Mouse (Mus musculus): ENCODE results near the gene Ern1. TPM values are rescaled to one million over a fixed set of nuclear protein-coding genes. Genes with fewer than 3 reads are reported as not detected.
"Not testable (repeated sequence)": the region's sequence is repeated elsewhere in the genome, so short reads cannot be mapped to it uniquely, and the experiment has no call there.

Gene Ern1
- total RNA-seq, 1 experiment: 7.4 TPM

- peaks cover 6% of the 10 kb centered on the region for H3K36me3 ChIP-seq (ENCODE audit: control insufficient read depth, insufficient read depth, low read length, poor library complexity, severe bottlenecking)
- peaks cover 2 to 10% of the 10 kb centered on the region in 2 experiments; a peak in 3 of 4 replicates for H3K4me1 ChIP-seq (ENCODE audit: control insufficient read depth in 2 of 2, insufficient read depth in 2 of 2, low read length in 2 of 2, poor library complexity in 1 of 2)
- DNase-seq (ENCODE audit: low read depth, low spot score): no peak
- H3K4me3 ChIP-seq (ENCODE audit: insufficient read depth in 1 of 2, low read depth in 1 of 2, low read length in 2 of 2, poor library complexity in 1 of 2, severe bottlenecking in 1 of 2): peak overlapping the region; percentile 75 to 99
- TF ChIP-seq CHD2 (IDR thresholded peaks at IDR 0.05; ENCODE audit: low read depth, low read length) (peak; percentile 49; the same call in 1 of the 2 replicates), HCFC1 (IDR thresholded peaks at IDR 0.05; ENCODE audit: borderline replicate concordance, insufficient read depth, low read length) (no peak)
- H3K9ac ChIP-seq (ENCODE audit: insufficient read depth, low read depth, low read length, poor library complexity, severe bottlenecking): peak overlapping the region; percentile 100
- in situ Hi-C loops (cut with MboI; ENCODE audit: low sequenced_read_pairs in 2 of 2, unreplicated experiment in 2 of 2): loop anchor here in 1 of 2 experiments (25.0 kb wide), 1 partner anchor 236 kb away; no protein-coding TSS in a partner anchor
- peak overlapping the region; percentile 97 for H3K27ac ChIP-seq (ENCODE audit: insufficient read depth, low read depth, low read length, poor library complexity, severe bottlenecking)
- H3K9me3 ChIP-seq (ENCODE audit: control insufficient read depth, insufficient read depth, low read depth, low read length): no peaks in the 10 kb centered on the region
Measured at GRCm38 (mm10) chr11:106501308-106502158, 13.9 kb upstream of the Ern1 start.

GRCm38 (mm10) chr11:106500393-106501307, 13.0 kb upstream of the Ern1 start:
- no peaks in the 10 kb centered on the region for H3K9me3 ChIP-seq (ENCODE audit: control insufficient read depth, insufficient read depth, low read depth, low read length)
- H3K36me3 ChIP-seq (ENCODE audit: control insufficient read depth, insufficient read depth, low read length, poor library complexity, severe bottlenecking): peaks cover 6% of the 10 kb centered on the region
- TF ChIP-seq HCFC1 (IDR thresholded peaks at IDR 0.05; ENCODE audit: borderline replicate concordance, insufficient read depth, low read length) (peak; percentile 60; the same call in 1 of the 2 replicates), CHD2 (IDR thresholded peaks at IDR 0.05; ENCODE audit: low read depth, low read length) (peak; percentile 79; the same call in 1 of the 2 replicates), MAFK (IDR thresholded peaks at IDR 0.05; ENCODE audit: insufficient read depth, low read depth, low read length) (no peak), ZC3H11A (IDR thresholded peaks at IDR 0.05; ENCODE audit: borderline replicate concordance, low read depth, low read length) (no peak), ZNF384 (IDR thresholded peaks at IDR 0.05; ENCODE audit: low read depth, low read length) (no peak)
- peak overlapping the region; percentile 100 for H3K9ac ChIP-seq (ENCODE audit: insufficient read depth, low read depth, low read length, poor library complexity, severe bottlenecking)
- H3K27ac ChIP-seq (ENCODE audit: insufficient read depth, low read depth, low read length, poor library complexity, severe bottlenecking): peak overlapping the region; percentile 97
- peaks cover 2 to 10% of the 10 kb centered on the region in 2 experiments; a peak in 3 of 4 replicates for H3K4me1 ChIP-seq (ENCODE audit: control insufficient read depth in 2 of 2, insufficient read depth in 2 of 2, low read length in 2 of 2, poor library complexity in 1 of 2)
- in situ Hi-C loops (cut with MboI; ENCODE audit: low sequenced_read_pairs in 2 of 2, unreplicated experiment in 2 of 2): loop anchor here in 1 of 2 experiments (25.0 kb wide), 1 partner anchor 237 kb away; no protein-coding TSS in a partner anchor
- peak; percentile 94 for DNase-seq (ENCODE audit: low read depth, low spot score)
- peak overlapping the region; percentile 75 to 99 for H3K4me3 ChIP-seq (ENCODE audit: insufficient read depth in 1 of 2, low read depth in 1 of 2, low read length in 2 of 2, poor library complexity in 1 of 2, severe bottlenecking in 1 of 2)

- Histone ChIP-seq H3K9me3 (ENCODE audit: control insufficient read depth, insufficient read depth, low read depth, low read length) (no peaks in the 10 kb centered on the region), H3K4me1 (ENCODE audit: control insufficient read depth in 2 of 2, insufficient read depth in 2 of 2, low read length in 2 of 2, poor library complexity in 1 of 2) (peaks cover 2 to 10% of the 10 kb centered on the region in 2 experiments; a peak in 3 of 4 replicates), H3K27ac (ENCODE audit: insufficient read depth, low read depth, low read length, poor library complexity, severe bottlenecking) (no peak overlapping the region), H3K36me3 (ENCODE audit: control insufficient read depth, insufficient read depth, low read length, poor library complexity, severe bottlenecking) (peaks cover 6% of the 10 kb centered on the region), H3K9ac (ENCODE audit: insufficient read depth, low read depth, low read length, poor library complexity, severe bottlenecking) (peak overlapping the region; percentile 15), H3K4me3 (ENCODE audit: insufficient read depth in 1 of 2, low read depth in 1 of 2, low read length in 2 of 2, poor library complexity in 1 of 2, severe bottlenecking in 1 of 2) (no peak overlapping the region)
- in situ Hi-C loops (cut with MboI; ENCODE audit: low sequenced_read_pairs in 2 of 2, unreplicated experiment in 2 of 2): no loop called here
- no peak for DNase-seq (ENCODE audit: low read depth, low spot score)
- TF ChIP-seq ZNF384 (IDR thresholded peaks at IDR 0.05; ENCODE audit: low read depth, low read length) (no peak), CHD2 (IDR thresholded peaks at IDR 0.05; ENCODE audit: low read depth, low read length) (no peak), HCFC1 (IDR thresholded peaks at IDR 0.05; ENCODE audit: borderline replicate concordance, insufficient read depth, low read length) (no peak)
Measured at GRCm38 (mm10) chr11:106498739-106499379, 11.2 kb upstream of the Ern1 start.

GRCm38 (mm10) chr11:106497926-106498325, 10.3 kb upstream of the Ern1 start:
- Histone ChIP-seq H3K4me3 (ENCODE audit: insufficient read depth in 1 of 2, low read depth in 1 of 2, low read length in 2 of 2, poor library complexity in 1 of 2, severe bottlenecking in 1 of 2) (no peak overlapping the region), H3K36me3 (ENCODE audit: control insufficient read depth, insufficient read depth, low read length, poor library complexity, severe bottlenecking) (peaks cover 6% of the 10 kb centered on the region), H3K9me3 (ENCODE audit: control insufficient read depth, insufficient read depth, low read depth, low read length) (no peaks in the 10 kb centered on the region), H3K9ac (ENCODE audit: insufficient read depth, low read depth, low read length, poor library complexity, severe bottlenecking) (no peak overlapping the region), H3K4me1 (ENCODE audit: control insufficient read depth in 2 of 2, insufficient read depth in 2 of 2, low read length in 2 of 2, poor library complexity in 1 of 2) (peaks cover 2 to 9% of the 10 kb centered on the region in 2 experiments; a peak in 3 of 4 replicates), H3K27ac (ENCODE audit: insufficient read depth, low read depth, low read length, poor library complexity, severe bottlenecking) (no peak overlapping the region)
- TF ChIP-seq ZNF384 (IDR thresholded peaks at IDR 0.05; ENCODE audit: low read depth, low read length) (no peak), MAFK (IDR thresholded peaks at IDR 0.05; ENCODE audit: insufficient read depth, low read depth, low read length) (no peak), ZC3H11A (IDR thresholded peaks at IDR 0.05; ENCODE audit: borderline replicate concordance, low read depth, low read length) (no peak), CHD2 (IDR thresholded peaks at IDR 0.05; ENCODE audit: low read depth, low read length) (no peak), HCFC1 (IDR thresholded peaks at IDR 0.05; ENCODE audit: borderline replicate concordance, insufficient read depth, low read length) (no peak)
- in situ Hi-C loops (cut with MboI; ENCODE audit: low sequenced_read_pairs in 2 of 2, unreplicated experiment in 2 of 2): no loop called here
- no peak for DNase-seq (ENCODE audit: low read depth, low spot score)

GRCm38 (mm10) chr11:106497009-106497408, 9.4 kb upstream of the Ern1 start:
- H3K4me3 ChIP-seq (ENCODE audit: insufficient read depth in 1 of 2, low read depth in 1 of 2, low read length in 2 of 2, poor library complexity in 1 of 2, severe bottlenecking in 1 of 2); H3K9ac ChIP-seq (ENCODE audit: insufficient read depth, low read depth, low read length, poor library complexity, severe bottlenecking); in situ Hi-C loops (cut with MboI; ENCODE audit: low sequenced_read_pairs in 2 of 2, unreplicated experiment in 2 of 2); H3K36me3 ChIP-seq (ENCODE audit: control insufficient read depth, insufficient read depth, low read length, poor library complexity, severe bottlenecking); H3K9me3 ChIP-seq (ENCODE audit: control insufficient read depth, insufficient read depth, low read depth, low read length); DNase-seq (ENCODE audit: low read depth, low spot score); H3K27ac ChIP-seq (ENCODE audit: insufficient read depth, low read depth, low read length, poor library complexity, severe bottlenecking); H3K4me1 ChIP-seq (ENCODE audit: control insufficient read depth in 2 of 2, insufficient read depth in 2 of 2, low read length in 2 of 2, poor library complexity in 1 of 2): not testable (repeated sequence)
